Mouse (Mus musculus): Measurements from ENCODE around the gene Plch2. TPM values are rescaled to one million over a fixed set of nuclear protein-coding genes. Genes with fewer than 3 reads are reported as not detected.

The Plch2 gene
- polyA plus RNA-seq, 1 experiment from 2014 or later = 0.24 TPM

DNA sequence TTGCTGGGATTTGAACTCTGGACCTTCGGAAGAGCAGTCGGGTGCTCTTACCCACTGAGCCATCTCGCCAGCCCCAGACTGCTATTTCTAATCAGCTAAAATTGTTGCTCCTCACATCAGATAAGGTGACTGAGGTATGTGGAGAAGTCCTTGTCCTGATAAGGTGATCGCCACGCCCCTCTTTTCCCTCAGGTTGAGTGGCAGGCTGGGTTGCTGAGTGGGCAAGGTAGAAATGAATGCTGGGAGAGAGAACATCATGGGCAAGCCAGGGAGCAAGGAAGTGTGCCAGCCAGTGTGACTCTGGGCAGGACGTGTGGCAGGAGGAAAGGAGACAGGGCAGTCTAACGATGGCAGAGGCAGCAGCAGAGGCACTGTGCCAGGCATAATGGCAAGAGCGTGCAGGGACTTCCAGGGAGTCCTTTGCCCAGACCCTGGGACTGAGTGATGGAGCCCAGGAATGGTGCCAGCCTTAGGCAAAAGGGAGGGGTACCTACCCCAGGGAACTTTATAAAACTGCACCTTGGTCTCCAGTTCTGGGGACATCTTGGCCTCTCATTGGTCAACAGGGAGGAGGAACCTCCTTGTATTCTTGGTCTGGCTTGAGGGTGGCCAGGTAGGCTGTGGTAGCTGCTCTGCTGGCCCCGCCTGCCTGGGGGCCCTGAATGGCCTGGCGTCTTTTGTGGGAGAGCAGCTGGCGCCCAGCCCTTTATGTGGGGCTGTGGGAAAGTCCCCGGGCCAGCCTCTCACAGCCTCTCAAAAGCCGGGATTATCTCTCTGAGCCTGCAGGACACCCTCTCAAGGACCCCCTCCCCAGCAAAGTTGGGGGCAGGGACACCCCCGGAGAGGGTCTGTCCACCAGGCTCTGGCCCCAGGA lies 108.3 kb downstream of the Plch2 start:
- no peak for ATAC-seq
- Histone ChIP-seq H3K27me3 (replicated peaks) (peaks cover 81% of the 10 kb centered on the region), H3K4me3 (no peak overlapping the region), H3K4me1 (peaks cover 14% of the 10 kb centered on the region), H3K9me3 (replicated peaks) (no peaks in the 10 kb centered on the region), H3K4me2 (no peak overlapping the region), H3K27ac (no peak overlapping the region), H3K9ac (no peak overlapping the region), H3K36me3 (no peaks in the 10 kb centered on the region)
- WGBS (ENCODE audit: insufficient replicate concordance) = 43% methylated on average over 14 of the region's 14 CpGs

GRCm38 (mm10) chr4:154946319-154946718 lies 110.3 kb downstream of the Plch2 start:
- H3K27me3 ChIP-seq (replicated peaks) = peaks cover 72% of the 10 kb centered on the region
- H3K4me3 ChIP-seq = peak overlapping the region; percentile 10; the same call in 1 of the 2 replicates
- H3K36me3 ChIP-seq = no peaks in the 10 kb centered on the region
- peaks cover 15% of the 10 kb centered on the region for H3K4me1 ChIP-seq
- H3K27ac ChIP-seq = peak overlapping the region; percentile 27; the same call in 1 of the 2 replicates
- H3K9me3 ChIP-seq (replicated peaks) = no peaks in the 10 kb centered on the region
- peak; percentile 64 for ATAC-seq
- H3K4me2 ChIP-seq = peak overlapping the region; percentile 42
- WGBS (ENCODE audit: insufficient replicate concordance) = 6% methylated on average over 8 of the region's 8 CpGs
- H3K9ac ChIP-seq = 0 out of 2 replicates have a peak overlapping the region, but pooled peaks have one; percentile 20

DNA sequence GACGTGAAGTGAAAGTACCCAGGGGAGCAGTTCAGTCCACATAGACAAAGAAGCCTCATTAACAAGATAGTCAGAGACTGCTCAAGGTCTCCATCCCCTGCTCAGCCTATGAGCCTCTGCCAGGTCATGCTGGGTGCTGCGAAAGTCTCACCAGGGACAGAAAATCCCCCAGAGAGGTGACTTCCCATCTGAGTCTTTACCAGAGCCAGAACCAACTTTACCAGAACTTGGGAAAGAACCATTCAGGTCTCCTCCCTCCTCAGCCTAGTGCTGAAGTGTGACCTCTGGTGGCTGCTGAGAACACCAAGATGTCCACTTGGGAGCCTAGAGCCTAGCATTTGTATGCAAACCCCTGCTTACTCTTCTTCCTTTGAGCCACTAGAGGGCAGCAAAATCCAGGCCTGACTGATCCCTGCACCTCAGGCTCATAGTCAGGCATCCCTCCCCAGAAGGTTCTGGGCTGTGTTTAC lies 112.4 kb downstream of the Plch2 start:
- Histone ChIP-seq H3K9ac (peak overlapping the region; percentile 25; the same call in 1 of the 2 replicates), H3K4me2 (no peak overlapping the region), H3K4me1 (peaks cover 17% of the 10 kb centered on the region), H3K27ac (peak overlapping the region; percentile 52), H3K4me3 (no peak overlapping the region), H3K36me3 (no peaks in the 10 kb centered on the region), H3K9me3 (replicated peaks) (no peaks in the 10 kb centered on the region), H3K27me3 (replicated peaks) (peaks cover 65% of the 10 kb centered on the region)
- peak; percentile 85 for ATAC-seq
- WGBS (ENCODE audit: insufficient replicate concordance) = 19% methylated on average over 2 of the region's 2 CpGs

GRCm38 (mm10) chr4:154943323-154944039 lies 113.1 kb downstream of the Plch2 start:
- no peaks in the 10 kb centered on the region for H3K9me3 ChIP-seq (replicated peaks)
- H3K4me2 ChIP-seq = no peak overlapping the region
- H3K27me3 ChIP-seq (replicated peaks) = peaks cover 60% of the 10 kb centered on the region
- H3K9ac ChIP-seq = peak overlapping the region; percentile 25; the same call in 1 of the 2 replicates
- peaks cover 17% of the 10 kb centered on the region for H3K4me1 ChIP-seq
- peak overlapping the region; percentile 52 for H3K27ac ChIP-seq
- no peaks in the 10 kb centered on the region for H3K36me3 ChIP-seq
- 68% methylated on average over 6 of the region's 6 CpGs for WGBS (ENCODE audit: insufficient replicate concordance)
- no peak overlapping the region for H3K4me3 ChIP-seq
- no peak for ATAC-seq

- 71% methylated on average over 10 of the region's 10 CpGs for WGBS (ENCODE audit: insufficient replicate concordance)
- no peak overlapping the region for H3K9ac ChIP-seq
- H3K4me2 ChIP-seq = no peak overlapping the region
- H3K4me1 ChIP-seq = peaks cover 17% of the 10 kb centered on the region
- no peaks in the 10 kb centered on the region for H3K9me3 ChIP-seq (replicated peaks)
- peaks cover 58% of the 10 kb centered on the region for H3K27me3 ChIP-seq (replicated peaks)
- no peak for ATAC-seq
- H3K27ac ChIP-seq = no peak overlapping the region
- H3K4me3 ChIP-seq = no peak overlapping the region
- no peaks in the 10 kb centered on the region for H3K36me3 ChIP-seq
Measured at GRCm38 (mm10) chr4:154942632-154943322, 113.8 kb downstream of the Plch2 start.

GRCm38 (mm10) chr4:154941831-154942230 lies 114.8 kb downstream of the Plch2 start:
- WGBS (ENCODE audit: insufficient replicate concordance) = 83% methylated on average over 5 of the region's 5 CpGs
- no peak for ATAC-seq
- H3K9ac ChIP-seq = no peak overlapping the region

DNA sequence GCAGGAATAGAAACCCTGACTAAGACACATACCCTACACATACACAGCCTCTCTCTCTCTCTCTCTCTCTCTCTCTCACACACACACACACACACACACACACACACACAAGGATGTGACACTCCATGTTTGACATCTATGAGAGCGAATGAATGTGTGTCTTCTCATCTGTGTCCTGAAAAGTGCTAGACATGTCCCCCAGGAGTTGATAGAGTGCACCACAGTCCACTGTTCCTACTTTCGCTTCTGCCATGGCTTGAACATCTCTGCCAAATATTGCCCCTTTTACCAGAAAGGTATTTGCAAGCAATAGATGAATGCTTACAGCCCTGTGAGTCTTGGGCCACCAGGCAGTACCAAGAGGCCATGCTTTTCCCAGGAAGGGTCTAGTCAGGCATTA lies 116.4 kb downstream of the Plch2 start:
- Histone ChIP-seq H3K9me3 (replicated peaks) (no peaks in the 10 kb centered on the region), H3K36me3 (no peaks in the 10 kb centered on the region), H3K27ac (0 out of 2 replicates have a peak overlapping the region, but pooled peaks have one; percentile 10), H3K4me2 (no peak overlapping the region), H3K4me1 (peaks cover 12% of the 10 kb centered on the region), H3K9ac (no peak overlapping the region), H3K27me3 (replicated peaks) (peaks cover 45% of the 10 kb centered on the region), H3K4me3 (no peak overlapping the region)
- 74% methylated on average over 2 of the region's 2 CpGs for WGBS (ENCODE audit: insufficient replicate concordance)
- ATAC-seq = no peak

More at GRCm38 (mm10) chr4:154941831-154942230, 114.8 kb downstream of the Plch2 start:
- Histone ChIP-seq H3K4me2 (no peak overlapping the region), H3K4me3 (no peak overlapping the region), H3K4me1 (peaks cover 17% of the 10 kb centered on the region), H3K36me3 (no peaks in the 10 kb centered on the region), H3K9me3 (replicated peaks) (no peaks in the 10 kb centered on the region), H3K27me3 (replicated peaks) (peaks cover 53% of the 10 kb centered on the region), H3K27ac (no peak overlapping the region)

- H3K27me3 ChIP-seq (replicated peaks) = peaks cover 58% of the 10 kb centered on the region
- WGBS (ENCODE audit: insufficient replicate concordance) = 75% methylated on average over 1 of the region's 1 CpGs
- H3K9ac ChIP-seq = no peak overlapping the region
- ATAC-seq = no peak
- H3K27ac ChIP-seq = no peak overlapping the region
- peaks cover 11% of the 10 kb centered on the region for H3K4me1 ChIP-seq
- H3K9me3 ChIP-seq (replicated peaks) = no peaks in the 10 kb centered on the region
- H3K36me3 ChIP-seq = no peaks in the 10 kb centered on the region
- no peak overlapping the region for H3K4me2 ChIP-seq
- H3K4me3 ChIP-seq = no peak overlapping the region
Measured at GRCm38 (mm10) chr4:154937746-154938145, 118.8 kb downstream of the Plch2 start.

DNA sequence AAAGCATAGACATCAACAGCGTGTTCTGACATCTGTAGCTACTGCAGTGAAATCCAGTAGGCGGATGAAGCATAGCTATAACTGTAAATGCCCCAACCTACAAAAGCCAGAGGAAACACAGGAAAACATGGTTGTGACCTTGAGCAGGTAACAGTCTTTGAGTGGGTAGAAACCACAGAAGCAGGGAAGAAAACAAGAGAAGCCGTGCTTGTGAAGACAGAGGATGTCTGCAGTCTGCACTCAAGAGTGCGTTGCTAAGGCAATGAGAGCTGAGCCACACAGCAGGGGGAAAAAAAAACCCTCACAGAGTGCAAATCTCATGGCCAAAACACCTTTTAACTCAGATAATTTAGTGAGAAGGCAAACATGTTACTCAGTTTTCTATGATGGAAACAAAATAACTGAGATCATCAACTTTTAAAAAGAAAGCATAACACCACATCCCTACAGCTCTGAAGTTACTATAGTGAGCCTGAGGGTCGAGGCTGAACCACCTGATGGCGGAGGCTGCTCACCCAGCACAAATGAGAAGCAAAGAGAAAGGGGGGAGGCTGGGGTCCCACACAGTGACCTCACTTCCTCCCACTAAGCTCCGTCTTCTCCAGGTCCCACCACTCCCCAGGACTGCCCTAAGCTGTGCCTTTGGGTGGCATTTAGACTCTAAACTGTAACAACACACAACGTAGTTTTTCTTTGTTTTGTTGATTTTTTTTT lies 119.9 kb downstream of the Plch2 start:
- Histone ChIP-seq H3K27me3 (replicated peaks) (peaks cover 54% of the 10 kb centered on the region), H3K4me3 (no peak overlapping the region), H3K4me2 (no peak overlapping the region), H3K9ac (no peak overlapping the region), H3K27ac (no peak overlapping the region), H3K36me3 (no peaks in the 10 kb centered on the region), H3K4me1 (peaks cover 14% of the 10 kb centered on the region), H3K9me3 (replicated peaks) (no peaks in the 10 kb centered on the region)
- no peak for ATAC-seq
- WGBS (ENCODE audit: insufficient replicate concordance) = 60% methylated on average over 8 of the region's 8 CpGs

DNA sequence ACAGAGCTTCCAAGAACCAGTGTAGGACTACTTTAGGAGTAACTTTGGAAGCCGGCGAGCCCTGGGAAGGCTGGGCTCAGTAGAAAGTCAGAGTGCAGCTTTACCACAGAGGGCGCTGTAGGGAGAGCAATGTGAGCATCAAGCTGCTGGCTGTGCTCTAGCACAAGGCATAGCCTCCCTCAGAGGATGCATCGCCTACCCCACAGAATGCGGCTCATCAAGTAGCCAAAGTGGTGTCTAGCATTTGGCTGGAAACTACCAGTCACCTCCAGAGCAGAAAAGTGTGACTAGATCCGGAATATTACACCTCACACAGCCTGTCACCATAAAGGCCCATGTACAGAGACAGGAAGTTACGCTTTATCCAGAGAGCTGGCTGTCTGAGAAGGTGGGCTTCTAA lies 120.8 kb downstream of the Plch2 start:
- Histone ChIP-seq H3K9ac (no peak overlapping the region), H3K27ac (no peak overlapping the region), H3K4me3 (no peak overlapping the region), H3K4me1 (peaks cover 14% of the 10 kb centered on the region), H3K4me2 (no peak overlapping the region), H3K27me3 (replicated peaks) (peaks cover 48% of the 10 kb centered on the region), H3K36me3 (no peaks in the 10 kb centered on the region), H3K9me3 (replicated peaks) (no peaks in the 10 kb centered on the region)
- ATAC-seq = no peak
- 76% methylated on average over 7 of the region's 7 CpGs for WGBS (ENCODE audit: insufficient replicate concordance)

DNA sequence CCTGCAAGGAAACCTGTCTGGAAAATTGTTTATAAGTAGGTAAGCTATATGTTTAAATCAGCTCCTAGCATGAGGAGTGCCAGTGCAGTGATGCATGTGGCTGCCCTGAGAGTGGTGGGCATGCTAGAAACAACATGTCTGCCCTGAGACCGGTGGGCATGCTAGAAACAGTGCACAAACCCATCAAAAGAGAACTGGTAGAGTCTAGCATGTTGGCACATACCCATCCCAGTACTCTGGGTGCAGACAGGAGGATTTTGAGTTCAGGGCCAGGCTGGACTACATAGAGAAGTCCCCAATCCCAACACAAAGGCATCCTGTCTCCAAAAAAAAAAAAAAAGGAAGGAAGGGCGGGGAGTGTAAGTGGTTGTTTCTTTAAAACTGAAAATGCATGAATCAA lies 121.8 kb downstream of the Plch2 start:
- Histone ChIP-seq H3K4me2 (no peak overlapping the region), H3K27ac (0 out of 2 replicates have a peak overlapping the region, but pooled peaks have one; percentile 20), H3K9ac (no peak overlapping the region), H3K4me3 (no peak overlapping the region), H3K36me3 (no peaks in the 10 kb centered on the region), H3K4me1 (peaks cover 21% of the 10 kb centered on the region), H3K9me3 (replicated peaks) (no peaks in the 10 kb centered on the region), H3K27me3 (replicated peaks) (peaks cover 40% of the 10 kb centered on the region)
- ATAC-seq = no peak
- WGBS (ENCODE audit: insufficient replicate concordance) = 77% methylated on average over 2 of the region's 2 CpGs

Data from liver, embryonic 12.5 days (tissue).